Mouse (Mus musculus): Measurements from ENCODE around the gene Marf1.
A peak's percentile ranks its signal among the peaks of the same experiment; 100 is the strongest.

The Marf1 gene

GRCm38 (mm10) chr16:14137976-14138561, 25.1 kb downstream of the Marf1 start:
- no peak for DNase-seq (ENCODE audit: low spot score in 2 of 2)

GRCm38 (mm10) chr16:14135014-14135413, 28.1 kb downstream of the Marf1 start:
- DNase-seq (ENCODE audit: low spot score in 2 of 2), result no peak

GRCm38 (mm10) chr16:14131838-14132237, 31.3 kb downstream of the Marf1 start:
- no peak for DNase-seq (ENCODE audit: low spot score in 2 of 2)

GRCm38 (mm10) chr16:14131376-14131775, 31.8 kb downstream of the Marf1 start:
- no peak for DNase-seq (ENCODE audit: low spot score in 2 of 2)

- no peak for DNase-seq (ENCODE audit: low spot score in 2 of 2)
These were observed 32.4 kb downstream of the Marf1 start for GRCm38 (mm10) chr16:14130796-14131195.

GRCm38 (mm10) chr16:14128977-14129376, 34.2 kb downstream of the Marf1 start:
- no peak for DNase-seq (ENCODE audit: low spot score in 2 of 2)

- DNase-seq (ENCODE audit: low spot score in 2 of 2), result no peak
These were observed 37.9 kb downstream of the Marf1 start for GRCm38 (mm10) chr16:14125253-14125652.

- DNase-seq (ENCODE audit: low spot score in 2 of 2), result no peak
These were observed 38.4 kb downstream of the Marf1 start for GRCm38 (mm10) chr16:14124709-14125108.

- no peak for DNase-seq (ENCODE audit: low spot score in 2 of 2)
These were observed 39.2 kb downstream of the Marf1 start for GRCm38 (mm10) chr16:14123901-14124300.

- no peak for DNase-seq (ENCODE audit: low spot score in 2 of 2)
These were observed 40.6 kb downstream of the Marf1 start for GRCm38 (mm10) chr16:14122586-14122985.

- DNase-seq (ENCODE audit: low spot score in 2 of 2), result no peak
These were observed 41.6 kb downstream of the Marf1 start for GRCm38 (mm10) chr16:14121563-14121962.

GRCm38 (mm10) chr16:14120941-14121340, 42.2 kb downstream of the Marf1 start:
- DNase-seq (ENCODE audit: low spot score in 2 of 2), result no peak

- DNase-seq (ENCODE audit: low spot score in 2 of 2), result no peak
These were observed 45.9 kb downstream of the Marf1 start for GRCm38 (mm10) chr16:14117299-14117698.

GRCm38 (mm10) chr16:14112742-14113141, 50.4 kb downstream of the Marf1 start:
- DNase-seq (ENCODE audit: low spot score in 2 of 2), result no peak

- no peak for DNase-seq (ENCODE audit: low spot score in 2 of 2)
These were observed 51.0 kb downstream of the Marf1 start for GRCm38 (mm10) chr16:14112133-14112532.

GRCm38 (mm10) chr16:14110922-14111321, 52.2 kb downstream of the Marf1 start:
- DNase-seq (ENCODE audit: low spot score in 2 of 2), result no peak

GRCm38 (mm10) chr16:14109651-14110230, 53.4 kb downstream of the Marf1 start:
- no peak for DNase-seq (ENCODE audit: low spot score in 2 of 2)

- no peak for DNase-seq (ENCODE audit: low spot score in 2 of 2)
These were observed 57.3 kb downstream of the Marf1 start for GRCm38 (mm10) chr16:14105891-14106290.

- DNase-seq (ENCODE audit: low spot score in 2 of 2), result no peak
These were observed 71.4 kb downstream of the Marf1 start for GRCm38 (mm10) chr16:14091771-14092170.

- no peak for DNase-seq (ENCODE audit: low spot score in 2 of 2)
These were observed 73.9 kb downstream of the Marf1 start for GRCm38 (mm10) chr16:14089296-14089695.

- DNase-seq (ENCODE audit: low spot score in 2 of 2), result peak; percentile 81 to 88
These were observed 74.9 kb downstream of the Marf1 start for GRCm38 (mm10) chr16:14088249-14088648.

- no peak for DNase-seq (ENCODE audit: low spot score in 2 of 2)
These were observed 80.2 kb downstream of the Marf1 start for GRCm38 (mm10) chr16:14082925-14083324.

- DNase-seq (ENCODE audit: low spot score in 2 of 2), result no peak
These were observed 92.5 kb downstream of the Marf1 start for GRCm38 (mm10) chr16:14070471-14071169.
